Mouse (Mus musculus) adrenal gland, adult 2 months (tissue): ENCODE data around the gene Espl1. TPM values are rescaled to one million over a fixed set of nuclear protein-coding genes. Genes with fewer than 3 reads are reported as not detected.
"Not testable (repeated sequence)": the region's sequence is repeated elsewhere in the genome, so short reads cannot be mapped to it uniquely, and the experiment has no call there.

Source experiments
- DNase-seq: peaks from one replicate; pipeline ENCODE4 v3.0.0; 2021
- polyA plus RNA-seq: library from polyadenylated mRNA; depleted of rRNA; stranded (reverse); fragments of >200 nt; gene quantifications from 2 replicates; pipeline ENCODE4 v1.2.3, GENCODE M21; 2012
- total RNA-seq, 2 experiments: library from RNA; stranded (reverse); gene quantifications; 2 replicates each; pipeline ENCODE4 v1.2.3; 2021

Gene Espl1
- total and polyA plus RNA-seq, 3 experiments, result 0.86 to 2.5 (median 1.8) TPM

- DNase-seq, result no peak
These were observed 39.2 kb downstream of the Espl1 start for GRCm38 (mm10) chr15:102335254-102335653.

GRCm38 (mm10) chr15:102335925-102336324 is 39.9 kb downstream of the Espl1 start:
- not testable (repeated sequence) for DNase-seq

GRCm38 (mm10) chr15:102336946-102337345 is 40.9 kb downstream of the Espl1 start:
- no peak for DNase-seq

DNA sequence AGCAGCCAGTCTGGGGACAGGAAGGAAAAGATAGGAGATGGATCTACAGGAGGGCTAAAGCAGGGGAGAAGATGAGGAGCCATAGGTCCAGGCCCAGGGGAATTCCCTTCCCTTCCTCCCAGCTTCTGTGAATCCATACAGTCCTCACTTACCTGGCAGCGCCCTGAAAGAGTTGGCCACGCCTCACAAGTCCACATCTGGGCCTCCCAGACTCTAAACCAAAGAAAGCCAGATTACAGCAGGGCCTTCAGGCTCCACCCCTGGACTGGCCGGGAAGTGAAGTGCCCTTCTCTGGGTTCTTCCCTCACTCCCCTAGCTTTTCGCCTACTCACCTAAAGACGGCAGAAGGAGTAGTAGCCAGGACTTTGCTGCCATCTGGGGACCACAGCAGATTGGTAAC is 43.5 kb downstream of the Espl1 start:
- no peak for DNase-seq

GRCm38 (mm10) chr15:102341580-102341979 is 45.5 kb downstream of the Espl1 start:
- peak; percentile 45 for DNase-seq

- DNase-seq, result no peak
These were observed 48.4 kb downstream of the Espl1 start for GRCm38 (mm10) chr15:102344490-102344889.

- no peak for DNase-seq
These were observed 50.4 kb downstream of the Espl1 start for GRCm38 (mm10) chr15:102346444-102346843.

- peak; percentile 96 for DNase-seq
These were observed 54.3 kb downstream of the Espl1 start, which contains the start of gene Aaas for GRCm38 (mm10) chr15:102350138-102350941. Aaas (minus strand) TSS chr15:102350771.

GRCm38 (mm10) chr15:102350942-102351291 is 54.9 kb downstream of the Espl1 start:
- no peak for DNase-seq

GRCm38 (mm10) chr15:102352177-102352576 is 56.1 kb downstream of the Espl1 start:
- DNase-seq, result no peak

DNA sequence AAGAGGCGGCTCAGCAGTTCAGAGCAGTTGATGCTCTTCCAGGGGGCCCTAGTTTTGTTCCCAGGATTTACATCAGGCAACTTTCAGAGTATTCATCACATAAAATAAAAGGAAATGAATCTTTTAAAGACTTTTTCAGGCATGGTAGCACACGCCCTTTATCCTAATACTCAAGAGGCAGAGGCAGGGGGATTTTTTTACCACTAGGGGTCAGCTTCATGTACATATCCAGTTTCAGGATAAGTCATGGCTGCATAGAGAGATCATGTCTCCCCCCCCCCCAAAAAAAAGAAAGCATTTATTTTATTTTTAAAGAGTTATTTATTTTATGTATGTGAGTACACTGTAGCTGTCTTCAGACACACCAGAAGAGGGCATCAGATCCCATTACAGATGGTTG is 57.9 kb downstream of the Espl1 start:
- no peak for DNase-seq

GRCm38 (mm10) chr15:102355134-102355870 is 59.2 kb downstream of the Espl1 start:
- DNase-seq, result peak; percentile 60

- DNase-seq, result no peak
These were observed 59.9 kb downstream of the Espl1 start for GRCm38 (mm10) chr15:102355871-102356441.

GRCm38 (mm10) chr15:102356501-102357325 is 60.6 kb downstream of the Espl1 start:
- DNase-seq, result no peak

DNA sequence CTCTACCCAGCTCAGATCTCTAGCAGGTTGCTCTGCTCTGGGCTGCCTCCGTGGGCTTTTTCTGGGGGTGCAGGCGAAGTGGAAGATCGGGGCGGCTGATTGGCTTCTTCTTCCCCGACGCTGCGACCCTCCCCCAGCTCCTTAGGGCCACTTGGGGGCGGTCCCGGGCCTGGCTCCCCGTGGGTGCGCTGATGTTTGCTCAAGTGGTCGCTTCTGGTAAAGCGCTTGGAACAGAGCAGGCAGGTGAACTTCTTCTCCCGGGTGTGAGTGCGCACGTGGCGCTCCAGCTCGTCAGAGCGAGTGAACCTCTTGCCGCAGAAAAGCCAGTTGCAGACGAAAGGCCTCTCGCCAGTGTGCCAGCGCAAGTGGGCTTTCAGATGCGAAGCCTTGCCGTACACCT is 62.1 kb downstream of the Espl1 start:
- no peak for DNase-seq

DNA sequence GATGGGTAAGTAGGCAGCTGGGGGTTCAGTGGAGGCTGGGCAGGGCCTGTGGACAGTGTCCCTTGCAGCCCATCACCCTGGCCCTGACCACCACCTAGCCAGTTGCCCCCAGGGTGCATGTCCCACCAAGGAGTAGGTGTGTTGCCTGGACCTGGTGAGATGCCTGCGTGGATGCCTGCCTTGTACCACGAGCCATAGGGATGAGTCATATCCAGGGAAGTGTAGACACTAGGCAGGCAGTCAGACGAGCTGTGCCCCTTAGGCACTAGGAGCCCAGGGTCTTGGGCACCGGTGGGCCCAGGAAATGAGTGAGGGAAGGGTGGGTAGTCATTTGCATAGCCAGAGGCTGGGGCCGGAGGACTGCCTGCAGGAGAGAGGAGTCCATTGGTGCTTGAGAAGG is 62.8 kb downstream of the Espl1 start:
- no peak for DNase-seq

DNA sequence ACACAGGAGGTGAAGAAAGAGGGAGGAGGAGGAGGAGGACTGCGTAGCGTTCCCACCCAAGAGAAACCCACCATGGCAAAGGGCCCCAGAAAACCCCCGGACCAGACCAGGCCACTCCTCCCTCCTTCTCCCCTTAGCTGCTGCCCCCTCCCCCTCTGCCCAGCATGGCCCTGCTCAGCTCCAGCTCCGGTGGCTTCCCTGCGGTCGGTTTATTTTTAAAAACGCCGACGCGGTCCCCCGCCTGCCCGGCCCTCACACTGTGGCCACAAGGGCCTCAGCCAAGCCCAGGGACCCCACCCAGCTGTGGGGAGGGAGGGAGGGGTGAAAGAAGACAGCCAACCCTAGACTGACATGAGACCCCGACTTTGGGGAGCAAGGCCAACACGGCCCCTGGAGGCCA is 66.6 kb downstream of the Espl1 start:
- no peak for DNase-seq

DNA sequence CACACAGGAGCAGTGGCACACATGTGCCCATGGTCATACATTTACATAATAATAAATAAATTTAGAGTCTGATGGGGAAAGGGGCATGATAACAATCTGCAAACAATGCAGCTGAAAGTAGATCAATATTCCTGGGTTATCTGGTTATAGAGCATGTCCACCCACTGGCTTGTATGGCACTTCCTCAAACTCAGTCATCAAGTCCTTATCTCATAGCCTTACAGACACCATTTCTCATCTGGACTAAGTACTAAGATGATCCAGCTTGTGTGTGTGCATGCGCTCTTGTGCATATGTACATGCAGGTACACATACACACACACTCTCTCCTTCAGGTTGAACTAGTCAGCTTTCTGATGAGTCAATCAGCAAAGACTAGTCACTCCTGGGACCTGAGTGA is 68.6 kb downstream of the Espl1 start:
- no peak for DNase-seq

GRCm38 (mm10) chr15:102366238-102366637 is 70.2 kb downstream of the Espl1 start:
- no peak for DNase-seq

DNA sequence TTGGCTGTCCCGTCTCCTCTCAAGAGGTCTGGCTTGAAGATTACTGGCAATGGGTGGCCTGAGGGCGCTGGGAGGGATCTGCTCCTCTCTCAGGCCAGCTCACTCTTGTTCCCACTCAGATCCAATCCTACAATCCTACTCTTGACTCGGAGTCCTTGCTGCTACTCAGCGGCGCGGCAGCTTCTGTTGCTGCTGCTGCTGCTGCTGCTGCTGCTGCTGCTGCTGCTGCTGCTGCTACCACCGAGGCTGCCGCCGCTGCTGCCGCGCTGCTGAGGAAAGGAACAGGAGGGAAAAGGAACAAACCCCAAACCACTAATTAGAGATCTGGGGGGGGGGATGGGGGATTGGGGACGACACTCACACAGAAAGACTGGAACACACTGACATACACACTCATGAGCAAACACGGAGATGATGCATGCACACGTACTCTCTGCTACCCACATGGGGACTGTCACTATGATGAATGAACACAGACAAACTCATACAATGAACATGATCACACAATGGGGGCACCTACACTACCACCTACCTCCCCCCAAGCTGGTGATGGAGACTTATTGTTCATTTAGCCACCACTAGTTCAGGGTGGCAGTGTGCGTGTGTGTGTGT is 70.8 kb downstream of the Espl1 start, which contains the start of gene Sp7:
Gene Sp7, minus strand, starts transcription at position 450 of the 612 bp plus-strand sequence.
- DNase-seq, result no peak

- no peak for DNase-seq
These were observed 73.9 kb downstream of the Espl1 start for GRCm38 (mm10) chr15:102369972-102370371.

- no peak for DNase-seq
These were observed 74.7 kb downstream of the Espl1 start for GRCm38 (mm10) chr15:102370727-102371126.
